Mouse (Mus musculus) kidney, postnatal 25 days (tissue): Measurements from ENCODE around the gene Krtap1-4.
A peak's percentile ranks its signal among the peaks of the same experiment; 100 is the strongest.

Experiments
- DNase-seq, 2 experiments: peaks; one replicate each; pipeline ENCODE4 v3.0.0; 2021; ENCODE audit warnings: mixed read lengths in 2 of 2

The Krtap1-4 gene

GRCm38 (mm10) chr11:99547892-99548291 is 35.6 kb downstream of the Krtap1-4 start:
- no peak for DNase-seq

GRCm38 (mm10) chr11:99539721-99540120 is 43.7 kb downstream of the Krtap1-4 start:
- DNase-seq = peak; percentile 56
